Mouse (Mus musculus) limb, embryonic 14.5 days (tissue): ENCODE results near the gene Ppp5c. TPM values are rescaled to one million over a fixed set of nuclear protein-coding genes. Genes with fewer than 3 reads are reported as not detected.

Experiments used
- ATAC-seq: fragments of 200-750 bp; cut with Nextera tagmentation; 2 replicates; pipeline ENCODE4 v1.8.0; 2017; ENCODE audit warnings: low read depth, moderate number of reproducible peaks, moderate TSS enrichment; ENCODE audit not compliant: low FRiP score
- DNase-seq: peaks from one replicate; pipeline ENCODE4 v3.0.0-alpha.2; 2015; ENCODE audit warnings: low spot score
- H3K27ac ChIP-seq: fragments of 300-500 bp; sonication (generic); replicated peaks from 2 replicates; pipeline ENCODE4 v1.5.1; 2014; ENCODE audit warnings: low read depth, mild to moderate bottlenecking, low read length, moderate library complexity, mixed read lengths
- H3K27me3 ChIP-seq: fragments of 300-500 bp; sonication (generic); 2 replicates; pipeline ENCODE4 v1.6.1; 2014; ENCODE audit warnings: low read length, mixed read lengths; ENCODE audit not compliant: control insufficient read depth, insufficient read depth
- H3K36me3 ChIP-seq: fragments of 300-500 bp; sonication (generic); 2 replicates; pipeline ENCODE4 v1.6.1; 2014; ENCODE audit warnings: mild to moderate bottlenecking, low read length, moderate library complexity, mixed read lengths; ENCODE audit not compliant: control insufficient read depth, insufficient read depth
- H3K4me1 ChIP-seq: fragments of 300-500 bp; sonication (generic); 2 replicates; pipeline ENCODE4 v1.6.1; 2014; ENCODE audit warnings: antibody characterized with exemption, low read length, mixed read lengths; ENCODE audit not compliant: control insufficient read depth, insufficient read depth
- H3K4me2 ChIP-seq: fragments of 300-500 bp; sonication (generic); replicated peaks from 2 replicates; pipeline ENCODE4 v1.6.1; 2014; ENCODE audit warnings: low read depth, mild to moderate bottlenecking, low read length, moderate library complexity; ENCODE audit not compliant: severe bottlenecking
- H3K4me3 ChIP-seq: fragments of 300-500 bp; sonication (generic); replicated peaks from 2 replicates; pipeline ENCODE4 v1.5.1; 2014; ENCODE audit warnings: low read length
- H3K9ac ChIP-seq: fragments of 300-500 bp; sonication (generic); 2 replicates; pipeline ENCODE4 v1.6.1; 2014; ENCODE audit warnings: mild to moderate bottlenecking, low read depth, low read length, moderate library complexity; ENCODE audit not compliant: severe bottlenecking
- H3K9me3 ChIP-seq: fragments of 300-500 bp; sonication (generic); 2 replicates; pipeline ENCODE4 v1.6.1; 2016; ENCODE audit warnings: low read length; ENCODE audit not compliant: control insufficient read depth
- POLR2A ChIP-seq: fragments of 200-500 bp; IDR thresholded peaks from 2 replicates; pipeline ENCODE4 v1.8.0; 2012; ENCODE audit warnings: inconsistent platforms, mild to moderate bottlenecking, moderate library complexity, borderline replicate concordance; ENCODE audit not compliant: insufficient read depth, insufficient read length; ENCODE audit errors: extremely low read depth
- WGBS: fragments of 180-500 bp; shearing (Covaris S2); extraction: QIAGEN DNeasy Blood & Tissue Kit; methylation state at CpG from one replicate; pipeline ENCODE4 v1.1.7; 2014; 5-methylcytosine and 5-hydroxymethylcytosine counted together
- polyA plus RNA-seq, 2 experiments: library from polyadenylated mRNA; depleted of rRNA in 1 of 2; stranded (reverse) in 1 of 2; unstranded in 1 of 2; fragments of >200 nt; fragmentation: Nextera tagmentation in 1 of 2; extraction: Ambion mirVana in 1 of 2; gene quantifications; 2 replicates each; pipeline versions ENCODE4 v1.2.1 to v1.2.3; 2012 to 2014

Ppp5c gene
- polyA plus RNA-seq, 2 experiments = 100 to 193 TPM

DNA sequence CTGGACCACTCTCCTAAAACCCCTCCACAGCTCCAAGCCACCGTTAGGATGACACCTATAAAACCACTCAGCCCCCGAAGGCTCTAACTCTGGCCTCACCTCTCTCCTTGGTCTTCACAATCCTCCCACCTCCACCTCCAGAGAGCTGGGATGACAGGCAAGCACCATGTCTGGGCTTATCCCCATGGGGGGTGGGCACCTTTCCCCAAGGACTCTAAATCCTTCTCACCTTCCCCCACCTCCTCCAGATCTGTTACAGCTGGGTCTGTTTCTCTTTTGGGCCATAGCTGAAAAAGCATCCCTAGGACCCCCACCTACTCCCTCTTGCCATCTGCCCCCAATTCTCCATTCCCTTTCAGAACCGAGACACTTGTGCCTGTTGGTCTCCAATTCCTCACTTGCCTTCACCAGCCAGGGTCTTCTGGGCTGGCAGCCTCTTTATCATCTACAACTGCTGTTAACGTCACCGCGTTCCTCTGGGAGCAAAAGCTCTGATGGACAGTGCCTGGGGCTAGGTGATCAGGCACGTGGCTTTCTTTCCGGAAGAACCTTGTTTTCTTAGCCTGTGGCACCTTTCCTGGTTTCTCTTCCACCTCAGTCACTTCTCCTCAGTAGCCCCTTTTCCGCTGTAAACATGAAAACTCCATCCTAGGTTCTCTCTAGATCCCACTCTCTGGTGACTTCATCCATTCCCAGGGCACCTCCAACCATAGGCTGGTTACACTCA, 1.7 kb downstream of the Ppp5c start:
- Histone ChIP-seq H3K9me3 (no peaks in the 10 kb centered on the region), H3K4me2 (peak overlapping the region; percentile 64), H3K9ac (0 out of 2 replicates have a peak overlapping the region, but pooled peaks have one; percentile 81), H3K4me1 (peaks cover 24% of the 10 kb centered on the region), H3K27me3 (no peaks in the 10 kb centered on the region), H3K36me3 (peaks cover 34% of the 10 kb centered on the region), H3K4me3 (peak overlapping the region; percentile 86), H3K27ac (no peak overlapping the region)
- WGBS = 58% methylated on average over 9 of the region's 9 CpGs
- TF ChIP-seq POLR2A = no peak
- DNase-seq (no peak), ATAC-seq (no peak)

DNA sequence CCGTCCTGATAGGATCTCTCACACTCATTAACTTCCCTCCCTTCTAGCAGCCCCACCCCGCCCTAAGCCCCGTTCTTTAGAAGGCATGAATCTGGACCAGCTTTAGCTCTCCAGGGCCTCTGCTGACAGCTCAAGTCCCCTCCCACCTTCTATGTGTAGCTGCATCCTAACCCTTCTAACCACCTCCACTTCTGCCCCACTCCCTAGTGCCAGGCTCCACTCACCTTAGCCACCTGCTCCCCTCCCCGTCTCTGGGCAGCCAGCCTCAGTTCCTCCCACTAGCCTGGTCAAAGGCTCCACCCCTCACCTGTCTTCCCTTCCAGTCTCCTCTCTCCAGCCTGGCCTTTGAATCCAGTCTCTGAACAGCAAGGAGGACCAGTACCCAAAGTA, 2.2 kb downstream of the Ppp5c start:
- 46% methylated on average over 4 of the region's 4 CpGs for WGBS
- no peak overlapping the region for H3K9ac ChIP-seq
- ATAC-seq (no peak), DNase-seq (no peak)
- peaks cover 40% of the 10 kb centered on the region for H3K36me3 ChIP-seq
- H3K27me3 ChIP-seq = no peaks in the 10 kb centered on the region
- no peak for TF ChIP-seq POLR2A
- peaks cover 24% of the 10 kb centered on the region for H3K4me1 ChIP-seq
- no peaks in the 10 kb centered on the region for H3K9me3 ChIP-seq
- no peak overlapping the region for H3K27ac ChIP-seq
- peak overlapping the region; percentile 64; the same call in 1 of the 2 replicates for H3K4me2 ChIP-seq
- no peak overlapping the region for H3K4me3 ChIP-seq

DNA sequence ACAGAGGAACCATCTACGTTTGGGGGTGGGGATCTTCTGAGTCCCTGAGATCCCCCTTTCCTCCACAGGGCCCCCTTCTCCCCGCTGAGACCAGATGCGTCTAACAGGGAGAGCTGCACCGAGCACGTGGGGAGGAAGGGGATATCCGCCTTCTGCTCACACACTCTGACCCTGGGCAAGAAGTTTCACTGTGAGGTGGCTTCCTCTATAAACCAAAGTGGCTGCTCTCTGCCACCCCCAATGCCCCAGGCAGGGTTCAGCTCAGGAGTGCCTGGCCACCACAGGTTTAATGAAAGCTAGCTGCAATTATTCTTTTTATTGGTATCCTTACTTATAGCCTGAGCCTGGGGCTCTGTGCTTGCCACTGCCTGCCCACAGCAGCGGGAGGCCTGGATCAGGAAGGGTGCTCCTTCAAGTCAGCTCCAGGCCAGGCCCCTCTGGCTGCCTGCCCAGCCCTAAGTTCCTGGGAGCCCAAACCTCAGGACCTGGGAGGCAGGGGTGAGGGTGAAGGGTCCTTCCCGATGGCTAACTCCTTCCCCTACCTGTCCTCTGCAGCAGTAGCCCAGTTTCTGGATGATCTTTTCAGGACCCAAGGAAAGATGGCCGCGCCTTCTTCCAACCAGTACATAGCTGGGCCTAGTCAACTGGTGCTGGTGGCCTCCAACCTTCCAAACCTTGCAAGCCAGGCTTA, 2.8 kb downstream of the Ppp5c start:
- no peaks in the 10 kb centered on the region for H3K9me3 ChIP-seq
- H3K36me3 ChIP-seq = peaks cover 45% of the 10 kb centered on the region
- H3K4me3 ChIP-seq = no peak overlapping the region
- H3K4me2 ChIP-seq = peak overlapping the region; percentile 64; the same call in 1 of the 2 replicates
- ATAC-seq (no peak), DNase-seq (no peak)
- 56% methylated on average over 10 of the region's 10 CpGs for WGBS
- H3K27me3 ChIP-seq = no peaks in the 10 kb centered on the region
- peaks cover 24% of the 10 kb centered on the region for H3K4me1 ChIP-seq
- no peak for TF ChIP-seq POLR2A
- H3K9ac ChIP-seq = peak overlapping the region; percentile 31; the same call in 1 of the 2 replicates
- no peak overlapping the region for H3K27ac ChIP-seq

DNA sequence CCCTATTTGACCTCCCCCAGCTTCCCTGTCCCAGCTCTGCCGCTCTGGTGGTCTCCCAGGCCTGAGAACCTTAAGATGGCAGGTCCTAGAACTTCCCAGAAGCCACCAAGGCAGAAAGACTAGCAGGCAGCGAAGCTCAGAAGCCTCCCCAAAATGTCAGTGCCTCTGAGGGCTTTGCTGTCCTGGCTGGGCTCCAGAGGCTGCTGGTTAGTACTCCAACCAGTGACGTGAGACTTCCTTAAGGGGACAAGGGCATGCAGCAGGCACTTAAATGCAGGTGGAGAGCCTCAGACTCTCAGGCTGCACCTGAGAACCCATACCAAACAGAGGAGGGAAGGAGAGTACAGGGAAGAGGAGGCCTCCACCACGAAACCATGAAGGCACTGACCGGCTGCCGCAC, 3.6 kb downstream of the Ppp5c start:
- no peak for TF ChIP-seq POLR2A
- H3K4me2 ChIP-seq = 0 out of 2 replicates have a peak overlapping the region, but pooled peaks have one; percentile 3
- no peak overlapping the region for H3K27ac ChIP-seq
- H3K9ac ChIP-seq = no peak overlapping the region
- H3K4me1 ChIP-seq = peaks cover 24% of the 10 kb centered on the region
- ATAC-seq (no peak), DNase-seq (no peak)
- no peaks in the 10 kb centered on the region for H3K9me3 ChIP-seq
- peaks cover 52% of the 10 kb centered on the region for H3K36me3 ChIP-seq
- 79% methylated on average over 6 of the region's 6 CpGs for WGBS
- no peaks in the 10 kb centered on the region for H3K27me3 ChIP-seq
- no peak overlapping the region for H3K4me3 ChIP-seq

DNA sequence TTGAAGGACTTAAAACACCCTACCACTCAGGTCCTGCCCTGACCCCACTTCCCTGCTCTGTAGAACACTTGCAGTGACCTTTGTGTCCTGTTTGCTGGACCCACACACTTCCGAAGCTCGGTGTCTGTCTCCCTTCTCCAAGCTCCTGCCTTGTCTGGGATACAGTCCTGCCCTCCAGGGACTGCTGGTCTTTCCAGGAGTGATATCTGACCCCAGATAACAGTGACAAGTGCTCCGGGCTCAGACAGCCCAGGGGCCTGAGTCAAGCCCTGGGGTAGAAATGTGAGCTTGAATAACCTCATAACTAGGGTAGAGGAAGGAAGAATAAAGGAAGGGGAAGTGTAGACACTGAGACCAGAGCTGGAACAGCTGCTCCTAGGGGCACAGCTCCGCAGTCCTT, 4.0 kb downstream of the Ppp5c start:
- no peak overlapping the region for H3K4me3 ChIP-seq
- TF ChIP-seq POLR2A = no peak
- 82% methylated on average over 4 of the region's 4 CpGs for WGBS
- ATAC-seq = no peak
- H3K4me2 ChIP-seq = no peak overlapping the region
- peaks cover 52% of the 10 kb centered on the region for H3K36me3 ChIP-seq
- DNase-seq = no peak
- H3K27ac ChIP-seq = no peak overlapping the region
- no peak overlapping the region for H3K9ac ChIP-seq
- H3K9me3 ChIP-seq = no peaks in the 10 kb centered on the region
- no peaks in the 10 kb centered on the region for H3K27me3 ChIP-seq
- H3K4me1 ChIP-seq = peaks cover 24% of the 10 kb centered on the region
